Mouse (Mus musculus) ES-Bruce4 (cell line): Measurements from ENCODE around the gene Tapbpl. TPM values are rescaled to one million over a fixed set of nuclear protein-coding genes. Genes with fewer than 3 reads are reported as not detected.

Experiments
- H3K27ac ChIP-seq: 2 replicates; pipeline ENCODE4 v1.5.1; 2012; ENCODE audit warnings: low read length, inconsistent platforms; ENCODE audit not compliant: insufficient read depth
- H3K27me3 ChIP-seq: 2 replicates; pipeline ENCODE4 v1.6.1; 2012; ENCODE audit warnings: mild to moderate bottlenecking, low read length, inconsistent platforms; ENCODE audit not compliant: control insufficient read depth, poor library complexity, insufficient read depth, severe bottlenecking
- H3K36me3 ChIP-seq: 2 replicates; pipeline ENCODE4 v1.6.1; 2012; ENCODE audit warnings: inconsistent platforms, mild to moderate bottlenecking, low read length, moderate library complexity; ENCODE audit not compliant: control insufficient read depth, poor library complexity, insufficient read depth, severe bottlenecking
- H3K4me1 ChIP-seq: one replicate; pipeline ENCODE4 v1.8.1; 2011; ENCODE audit warnings: low read length; ENCODE audit not compliant: control insufficient read depth, insufficient read depth
- H3K4me3 ChIP-seq: 2 replicates; pipeline ENCODE4 v1.5.1; 2011; ENCODE audit warnings: low read depth, mild to moderate bottlenecking, low read length
- H3K9ac ChIP-seq: 2 replicates; pipeline ENCODE4 v1.6.1; 2012; ENCODE audit warnings: low read depth, mild to moderate bottlenecking, inconsistent platforms; ENCODE audit not compliant: poor library complexity, severe bottlenecking
- H3K9me3 ChIP-seq: replicated peaks from 2 replicates; pipeline ENCODE4 v1.6.1; 2012; ENCODE audit warnings: mild to moderate bottlenecking, low read length, inconsistent platforms; ENCODE audit not compliant: control insufficient read depth, poor library complexity, insufficient read depth, severe bottlenecking
- CTCF ChIP-seq: IDR thresholded peaks from one replicate; pipeline ENCODE4 v1.8.1; 2011; ENCODE audit warnings: low read depth, low read length
- EP300 ChIP-seq: IDR thresholded peaks from 2 replicates; pipeline ENCODE4 v1.6.1; 2011; ENCODE audit warnings: low read depth, low read length; ENCODE audit not compliant: insufficient read depth
- POLR2A ChIP-seq: IDR thresholded peaks from one replicate; pipeline ENCODE4 v1.8.1; 2011; ENCODE audit warnings: low read length; ENCODE audit not compliant: insufficient read depth
- polyA plus RNA-seq: library from polyadenylated mRNA; stranded (reverse); fragments of >200 nt; gene quantifications from 2 replicates; pipeline ENCODE4 v1.2.4, GENCODE M21; 2011; ENCODE audit warnings: low read depth; ENCODE audit not compliant: missing spikeins, insufficient read depth, insufficient read length

The Tapbpl gene
- 2.1 and 3.9 TPM in 2 replicates for polyA plus RNA-seq

DNA sequence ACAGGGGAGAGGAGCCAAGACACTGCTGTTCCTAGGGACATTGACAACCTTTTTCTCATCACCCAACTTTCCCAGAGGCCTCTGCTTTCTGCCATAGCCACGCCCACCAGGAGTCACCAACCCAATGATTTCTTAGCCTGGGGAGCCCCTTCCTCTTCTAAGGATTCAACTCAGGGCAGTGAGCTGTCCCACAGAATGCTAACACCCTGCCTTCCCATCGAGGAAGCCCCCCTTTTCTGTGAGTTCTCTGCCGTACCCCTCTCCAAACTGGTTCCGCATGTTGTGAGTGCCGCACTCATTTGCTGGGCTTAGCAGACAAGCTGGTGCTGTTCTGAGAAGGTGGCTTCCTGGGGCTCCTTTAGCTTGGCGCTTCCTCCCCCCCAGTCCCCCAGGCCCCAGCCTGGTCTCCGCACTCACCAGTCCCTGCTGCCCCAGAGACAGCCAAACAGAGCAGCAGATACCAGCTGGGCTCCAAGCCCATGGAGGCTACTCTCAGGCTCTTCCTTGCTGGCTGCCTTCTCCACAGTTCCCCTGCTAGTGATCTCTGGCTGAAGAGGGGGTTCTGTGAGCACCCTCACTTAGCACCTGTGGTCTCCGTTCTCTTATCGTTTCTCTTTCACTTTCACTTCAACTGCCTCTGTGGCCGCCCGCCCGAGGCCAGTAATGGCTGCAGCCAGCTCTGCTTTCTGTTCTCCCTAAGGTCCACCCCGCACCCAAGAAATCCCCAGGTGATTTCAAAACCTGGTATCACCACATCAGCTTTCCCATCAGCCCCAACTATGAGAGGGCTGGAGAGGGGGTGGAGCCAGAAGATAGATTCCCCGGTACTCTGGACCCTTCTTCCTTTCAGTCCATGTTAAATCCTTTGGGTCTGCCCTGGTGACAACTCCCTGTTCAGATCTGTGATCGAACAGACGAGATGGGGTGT is at the start of gene Tapbpl:
Gene Tapbpl, minus strand, starts transcription at position 744 of the 928 bp plus-strand sequence.
- peak within 1 kb of the TSS; percentile 34 for H3K9ac ChIP-seq
- H3K4me3 ChIP-seq, result peak within 1 kb of the TSS; percentile 65
- H3K27ac ChIP-seq, result no peak within 1 kb of the TSS
- TF ChIP-seq EP300 (no peak), CTCF (no peak), POLR2A (no peak)
- no peaks in the 10 kb centered on the region for H3K4me1 ChIP-seq
- no peaks in the 10 kb centered on the region for H3K36me3 ChIP-seq
- no peaks in the 10 kb centered on the region for H3K9me3 ChIP-seq
- H3K27me3 ChIP-seq, result no peaks in the 10 kb centered on the region

- no peak for TF ChIP-seq POLR2A
- no peak for TF ChIP-seq CTCF
Observed at GRCm38 (mm10) chr6:125279729-125280128, 48.1 kb upstream of the Tapbpl start.

DNA sequence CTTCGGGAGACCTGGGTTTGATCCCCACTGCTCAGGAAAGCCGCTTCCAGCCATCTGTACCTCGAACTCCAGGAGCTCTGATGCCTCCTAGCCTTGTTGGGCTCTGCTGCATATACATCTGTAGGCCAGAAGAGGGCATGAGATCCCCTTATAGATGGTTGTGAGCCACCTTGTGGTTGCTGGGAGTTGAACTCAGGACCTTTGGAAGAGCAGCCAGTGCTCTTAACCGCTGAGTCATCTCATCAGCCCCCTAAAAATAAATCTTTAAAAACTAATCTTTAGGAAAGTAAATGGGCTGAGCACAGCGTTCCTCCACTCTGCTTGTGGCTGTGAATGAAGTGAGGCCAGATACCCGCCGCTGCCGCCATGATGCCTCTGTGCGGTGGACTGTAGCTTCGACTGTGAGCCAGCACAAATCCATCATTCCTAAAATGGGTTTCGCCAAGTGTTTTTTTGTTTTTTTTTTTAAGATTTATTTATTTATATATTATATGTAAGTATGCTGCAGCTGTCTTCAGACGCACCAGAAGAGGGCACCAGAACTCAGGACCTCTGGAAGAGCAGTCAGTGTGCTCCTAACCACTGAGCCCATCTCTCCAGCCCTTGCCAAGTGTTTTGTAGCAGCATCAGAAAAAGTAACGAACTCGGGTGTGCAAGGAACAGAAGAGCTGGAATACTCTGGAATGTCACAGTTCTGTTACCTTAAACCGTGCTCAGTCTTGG is 43.3 kb upstream of the Tapbpl start:
- TF ChIP-seq CTCF, result peak; percentile 71
- no peak for TF ChIP-seq EP300
- no peaks in the 10 kb centered on the region for H3K36me3 ChIP-seq
- H3K27ac ChIP-seq, result no peak overlapping the region

More at GRCm38 (mm10) chr6:125279729-125280128, 48.1 kb upstream of the Tapbpl start:
- H3K9ac ChIP-seq, result no peak overlapping the region
- H3K9me3 ChIP-seq, result no peaks in the 10 kb centered on the region; the same call in 1 of the 2 replicates
- H3K27ac ChIP-seq, result no peak overlapping the region
- no peaks in the 10 kb centered on the region for H3K36me3 ChIP-seq
- no peaks in the 10 kb centered on the region for H3K27me3 ChIP-seq
- H3K4me1 ChIP-seq, result no peaks in the 10 kb centered on the region
- H3K4me3 ChIP-seq, result no peak overlapping the region

DNA sequence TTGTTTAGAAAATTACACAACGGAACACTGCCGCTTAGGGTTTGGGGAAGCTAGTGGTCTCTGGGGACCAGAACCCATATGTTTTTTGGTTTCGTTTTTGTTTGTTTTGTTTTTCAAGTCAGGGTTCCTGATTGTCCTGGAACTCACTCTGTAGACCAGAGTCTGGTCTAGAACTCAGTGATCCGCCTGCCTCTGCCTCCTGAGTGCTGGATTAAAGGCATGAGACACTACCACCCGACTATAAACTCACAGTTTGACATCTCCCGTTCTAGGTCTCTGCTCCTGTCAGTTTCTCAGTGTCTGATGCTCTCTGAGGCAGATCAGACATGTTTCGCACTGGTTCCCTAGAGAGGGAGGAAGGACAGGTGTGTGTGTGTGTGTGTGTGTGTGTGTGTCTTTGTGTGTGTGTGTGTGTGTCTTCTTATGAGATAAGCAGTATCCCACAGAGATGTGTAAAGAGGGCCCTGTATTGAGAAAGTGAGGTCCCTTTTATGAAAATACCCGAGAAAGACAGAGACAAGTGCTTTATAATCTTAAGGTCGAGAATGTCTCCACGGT is 40.6 kb upstream of the Tapbpl start:
- H3K27me3 ChIP-seq, result no peaks in the 10 kb centered on the region
- H3K9ac ChIP-seq, result no peak overlapping the region
- no peak overlapping the region for H3K27ac ChIP-seq
- H3K4me1 ChIP-seq, result peaks cover 2% of the 10 kb centered on the region
- TF ChIP-seq POLR2A (no peak), EP300 (no peak), CTCF (no peak)
- no peaks in the 10 kb centered on the region for H3K36me3 ChIP-seq
- H3K9me3 ChIP-seq, result no peaks in the 10 kb centered on the region
- no peak overlapping the region for H3K4me3 ChIP-seq

More for the DNA sequence above, 43.3 kb upstream of the Tapbpl start:
- no peak overlapping the region for H3K9ac ChIP-seq
- no peaks in the 10 kb centered on the region for H3K27me3 ChIP-seq
- H3K9me3 ChIP-seq, result no peaks in the 10 kb centered on the region
- peaks cover 2% of the 10 kb centered on the region for H3K4me1 ChIP-seq
- H3K4me3 ChIP-seq, result no peak overlapping the region

DNA sequence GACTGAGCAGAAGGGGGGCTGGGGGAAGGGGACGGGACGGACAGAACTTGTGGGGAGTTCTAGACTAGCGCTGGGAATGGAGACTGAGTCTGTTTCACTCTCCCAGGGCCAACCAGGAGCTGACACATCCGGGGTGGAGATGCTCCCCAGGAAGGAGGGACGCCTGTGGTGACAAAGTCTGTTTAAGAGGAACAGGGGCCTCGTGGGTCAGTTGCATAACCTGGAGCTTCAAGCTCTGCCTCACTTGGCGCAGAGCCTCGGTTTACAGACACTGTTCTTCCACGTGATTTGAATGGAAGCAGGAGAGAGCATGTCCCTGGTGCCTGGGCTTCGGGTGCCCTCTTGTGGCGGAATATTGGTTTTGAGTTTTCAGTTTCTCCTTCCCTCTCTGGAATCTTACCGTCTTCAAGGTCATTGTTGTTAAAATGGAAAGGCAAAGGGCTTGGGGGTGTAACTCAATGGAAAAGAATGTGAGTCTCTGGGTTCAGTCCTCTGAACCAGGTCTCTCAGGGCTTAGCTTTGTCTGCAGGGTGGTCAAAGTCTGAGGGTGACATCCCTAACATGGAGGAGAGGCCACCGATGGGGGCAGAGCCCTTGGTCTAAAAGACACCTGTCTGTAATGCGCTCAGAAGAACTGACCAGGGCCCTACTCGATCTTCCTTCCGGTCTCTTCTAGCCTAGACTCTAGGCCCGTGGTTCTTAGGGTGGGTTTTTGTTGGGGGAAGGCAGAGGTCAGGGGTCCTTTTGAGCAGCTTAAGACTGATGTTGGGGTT is 40.0 kb upstream of the Tapbpl start:
- H3K4me3 ChIP-seq, result no peak overlapping the region
- no peak overlapping the region for H3K27ac ChIP-seq
- no peak for TF ChIP-seq POLR2A
- TF ChIP-seq CTCF, result peak; percentile 89
- TF ChIP-seq EP300, result peak; percentile 69; the same call in 1 of the 2 replicates
- H3K9ac ChIP-seq, result 0 out of 2 replicates have a peak overlapping the region, but pooled peaks have one; percentile 1
- no peaks in the 10 kb centered on the region for H3K9me3 ChIP-seq
- no peaks in the 10 kb centered on the region for H3K27me3 ChIP-seq
- H3K36me3 ChIP-seq, result no peaks in the 10 kb centered on the region
- peaks cover 2% of the 10 kb centered on the region for H3K4me1 ChIP-seq
